Mouse (Mus musculus): ENCODE results near the gene Ahnak. TPM values are rescaled to one million over a fixed set of nuclear protein-coding genes. Genes with fewer than 3 reads are reported as not detected.

Ahnak gene
- polyA plus RNA-seq, 1 experiment from 2014 or later: 28.7 TPM

GRCm38 (mm10) chr19:8981450-8982168 is 7.5 kb upstream of the Ahnak start:
- Histone ChIP-seq H3K4me1 (ENCODE audit: control insufficient read depth, insufficient read depth, low read length) (peaks cover 55% of the 10 kb centered on the region), H3K4me2 (ENCODE audit: low read depth, low read length) (no peak overlapping the region), H3K27ac (ENCODE audit: low read length) (peak overlapping the region; percentile 1), H3K4me3 (ENCODE audit: low read length) (no peak overlapping the region), H3K27me3 (ENCODE audit: control insufficient read depth, insufficient read depth, low read length) (no peaks in the 10 kb centered on the region), H3K9ac (ENCODE audit: low read length) (no peak overlapping the region), H3K9me3 (replicated peaks; ENCODE audit: control insufficient read depth, low read length) (no peaks in the 10 kb centered on the region), H3K36me3 (ENCODE audit: control insufficient read depth, insufficient read depth) (peaks cover 22% of the 10 kb centered on the region)
- WGBS: 42% methylated on average over 2 of the region's 2 CpGs
- 0 out of 2 replicates have a peak, but pooled peaks have one; percentile 18 for ATAC-seq (replicated peaks; ENCODE audit: extremely low read depth, insufficient read depth, low FRiP score)

- peak overlapping the region; percentile 64 for H3K27ac ChIP-seq (ENCODE audit: low read length)
- ATAC-seq (replicated peaks; ENCODE audit: extremely low read depth, insufficient read depth, low FRiP score): no peak
- 29% methylated on average over 5 of the region's 5 CpGs for WGBS
- H3K36me3 ChIP-seq (ENCODE audit: control insufficient read depth, insufficient read depth): peaks cover 17% of the 10 kb centered on the region
- H3K9me3 ChIP-seq (replicated peaks; ENCODE audit: control insufficient read depth, low read length): no peaks in the 10 kb centered on the region
- H3K4me3 ChIP-seq (ENCODE audit: low read length): no peak overlapping the region
- H3K9ac ChIP-seq (ENCODE audit: low read length): no peak overlapping the region; the same call in 1 of the 2 replicates
- H3K4me1 ChIP-seq (ENCODE audit: control insufficient read depth, insufficient read depth, low read length): peaks cover 59% of the 10 kb centered on the region
- H3K4me2 ChIP-seq (ENCODE audit: low read depth, low read length): no peak overlapping the region
- H3K27me3 ChIP-seq (ENCODE audit: control insufficient read depth, insufficient read depth, low read length): no peaks in the 10 kb centered on the region
Observed at GRCm38 (mm10) chr19:8982303-8983149, 6.6 kb upstream of the Ahnak start.

GRCm38 (mm10) chr19:8983150-8983650 is 5.9 kb upstream of the Ahnak start:
- Histone ChIP-seq H3K4me3 (ENCODE audit: low read length) (no peak overlapping the region), H3K4me2 (ENCODE audit: low read depth, low read length) (no peak overlapping the region), H3K36me3 (ENCODE audit: control insufficient read depth, insufficient read depth) (peaks cover 11% of the 10 kb centered on the region), H3K4me1 (ENCODE audit: control insufficient read depth, insufficient read depth, low read length) (peaks cover 65% of the 10 kb centered on the region), H3K9ac (ENCODE audit: low read length) (peak overlapping the region; percentile 56; the same call in 1 of the 2 replicates), H3K9me3 (replicated peaks; ENCODE audit: control insufficient read depth, low read length) (no peaks in the 10 kb centered on the region), H3K27ac (ENCODE audit: low read length) (peak overlapping the region; percentile 64), H3K27me3 (ENCODE audit: control insufficient read depth, insufficient read depth, low read length) (no peaks in the 10 kb centered on the region)
- 14% methylated on average over 4 of the region's 4 CpGs for WGBS
- 0 out of 2 replicates have a peak, but pooled peaks have one; percentile 10 for ATAC-seq (replicated peaks; ENCODE audit: extremely low read depth, insufficient read depth, low FRiP score)

GRCm38 (mm10) chr19:8984255-8984868 is 4.7 kb upstream of the Ahnak start:
- Histone ChIP-seq H3K4me1 (ENCODE audit: control insufficient read depth, insufficient read depth, low read length) (peaks cover 71% of the 10 kb centered on the region), H3K4me2 (ENCODE audit: low read depth, low read length) (no peak overlapping the region)
- 24% methylated on average over 7 of the region's 7 CpGs for WGBS

GRCm38 (mm10) chr19:8985891-8986290 is 3.2 kb upstream of the Ahnak start:
- H3K4me3 ChIP-seq (ENCODE audit: low read length): no peak overlapping the region
- H3K4me1 ChIP-seq (ENCODE audit: control insufficient read depth, insufficient read depth, low read length): peaks cover 68% of the 10 kb centered on the region
- ATAC-seq (replicated peaks; ENCODE audit: extremely low read depth, insufficient read depth, low FRiP score): no peak
- H3K4me2 ChIP-seq (ENCODE audit: low read depth, low read length): no peak overlapping the region
- 36% methylated on average over 5 of the region's 5 CpGs for WGBS
- H3K27me3 ChIP-seq (ENCODE audit: control insufficient read depth, insufficient read depth, low read length): no peaks in the 10 kb centered on the region
- no peak overlapping the region for H3K27ac ChIP-seq (ENCODE audit: low read length)
- no peaks in the 10 kb centered on the region for H3K36me3 ChIP-seq (ENCODE audit: control insufficient read depth, insufficient read depth)
- no peaks in the 10 kb centered on the region for H3K9me3 ChIP-seq (replicated peaks; ENCODE audit: control insufficient read depth, low read length)
- H3K9ac ChIP-seq (ENCODE audit: low read length): no peak overlapping the region

More at GRCm38 (mm10) chr19:8984255-8984868, 4.7 kb upstream of the Ahnak start:
- no peaks in the 10 kb centered on the region for H3K27me3 ChIP-seq (ENCODE audit: control insufficient read depth, insufficient read depth, low read length)
- no peaks in the 10 kb centered on the region for H3K9me3 ChIP-seq (replicated peaks; ENCODE audit: control insufficient read depth, low read length)
- peak overlapping the region; percentile 32; the same call in 1 of the 2 replicates for H3K9ac ChIP-seq (ENCODE audit: low read length)
- no peak overlapping the region for H3K4me3 ChIP-seq (ENCODE audit: low read length)
- H3K36me3 ChIP-seq (ENCODE audit: control insufficient read depth, insufficient read depth): peaks cover 1% of the 10 kb centered on the region; the same call in 1 of the 2 replicates
- peak overlapping the region; percentile 35; the same call in 1 of the 2 replicates for H3K27ac ChIP-seq (ENCODE audit: low read length)
- ATAC-seq (replicated peaks; ENCODE audit: extremely low read depth, insufficient read depth, low FRiP score): no peak

- WGBS: 33% methylated on average over 2 of the region's 2 CpGs
- ATAC-seq (replicated peaks; ENCODE audit: extremely low read depth, insufficient read depth, low FRiP score): peak; percentile 3; the same call in 1 of the 2 replicates
Observed at GRCm38 (mm10) chr19:8987816-8988215, 1.3 kb upstream of the Ahnak start.

GRCm38 (mm10) chr19:8988346-8989065 is 578 bp upstream of the Ahnak start:
- H3K4me3 ChIP-seq (ENCODE audit: low read length): peak overlapping the region; percentile 89
- H3K9me3 ChIP-seq (replicated peaks; ENCODE audit: control insufficient read depth, low read length): no peaks in the 10 kb centered on the region
- WGBS: 26% methylated on average over 15 of the region's 15 CpGs
- peaks cover 69% of the 10 kb centered on the region for H3K4me1 ChIP-seq (ENCODE audit: control insufficient read depth, insufficient read depth, low read length)
- no peaks in the 10 kb centered on the region for H3K36me3 ChIP-seq (ENCODE audit: control insufficient read depth, insufficient read depth)
- peak overlapping the region; percentile 97 for H3K9ac ChIP-seq (ENCODE audit: low read length)
- peak overlapping the region; percentile 82 for H3K4me2 ChIP-seq (ENCODE audit: low read depth, low read length)
- no peak for ATAC-seq (replicated peaks; ENCODE audit: extremely low read depth, insufficient read depth, low FRiP score)
- no peaks in the 10 kb centered on the region for H3K27me3 ChIP-seq (ENCODE audit: control insufficient read depth, insufficient read depth, low read length)
- peak overlapping the region; percentile 99 for H3K27ac ChIP-seq (ENCODE audit: low read length)

More at GRCm38 (mm10) chr19:8987816-8988215, 1.3 kb upstream of the Ahnak start:
- H3K4me2 ChIP-seq (ENCODE audit: low read depth, low read length): peak overlapping the region; percentile 82
- H3K9me3 ChIP-seq (replicated peaks; ENCODE audit: control insufficient read depth, low read length): no peaks in the 10 kb centered on the region
- H3K27me3 ChIP-seq (ENCODE audit: control insufficient read depth, insufficient read depth, low read length): no peaks in the 10 kb centered on the region
- H3K36me3 ChIP-seq (ENCODE audit: control insufficient read depth, insufficient read depth): no peaks in the 10 kb centered on the region
- H3K4me3 ChIP-seq (ENCODE audit: low read length): no peak overlapping the region; the same call in 1 of the 2 replicates
- H3K4me1 ChIP-seq (ENCODE audit: control insufficient read depth, insufficient read depth, low read length): peaks cover 70% of the 10 kb centered on the region
- peak overlapping the region; percentile 99 for H3K27ac ChIP-seq (ENCODE audit: low read length)
- H3K9ac ChIP-seq (ENCODE audit: low read length): peak overlapping the region; percentile 97
